Mouse (Mus musculus): ENCODE measurements around the gene Fam102a.

Fam102a gene

DNA sequence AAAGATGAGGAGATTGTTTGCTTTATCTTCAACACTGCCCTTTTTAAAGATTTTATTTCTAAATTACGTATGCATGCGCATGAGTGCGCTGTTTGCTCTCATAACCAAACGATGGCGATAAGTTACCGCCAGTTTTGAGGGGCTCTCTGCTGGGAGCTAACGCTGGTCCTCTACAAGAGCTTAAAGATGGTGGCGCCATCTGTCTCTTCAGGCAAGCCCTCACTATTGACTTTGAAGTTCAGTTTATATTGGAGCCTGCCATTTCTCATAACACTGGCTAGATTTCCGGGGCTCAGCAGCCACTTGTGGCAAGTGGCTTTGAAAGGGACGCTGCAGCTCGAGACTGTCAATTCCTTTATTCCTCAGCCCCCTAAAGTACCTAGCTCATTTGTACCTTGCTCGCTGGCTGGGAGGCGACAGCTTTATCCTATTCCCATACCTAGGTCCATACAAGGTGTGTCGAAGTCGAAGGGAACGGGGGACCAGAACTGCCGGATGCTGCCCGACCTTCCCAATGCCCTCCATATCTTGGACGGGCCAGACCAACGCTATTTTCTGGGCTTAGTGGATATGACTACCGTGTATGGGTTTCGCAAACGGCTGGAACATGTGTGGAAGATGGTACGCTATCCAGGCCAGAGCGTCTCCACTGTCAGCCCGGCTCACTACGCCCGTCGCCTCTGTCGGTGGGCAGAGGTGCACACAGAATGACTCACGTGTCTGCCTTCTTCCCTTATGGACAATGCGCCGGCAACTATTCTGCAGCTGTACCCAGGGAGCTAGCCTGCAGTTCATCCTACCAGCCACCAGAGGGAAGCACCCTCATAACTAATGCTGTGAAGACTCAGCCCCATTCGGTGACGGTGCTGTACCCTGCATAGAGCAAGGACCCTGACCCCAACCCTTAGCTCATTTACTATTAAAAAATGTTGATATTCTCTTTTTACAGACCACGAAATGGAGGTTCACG, 48.0 kb downstream of the Fam102a start:
- peak; percentile 82 for DNase-seq

DNA sequence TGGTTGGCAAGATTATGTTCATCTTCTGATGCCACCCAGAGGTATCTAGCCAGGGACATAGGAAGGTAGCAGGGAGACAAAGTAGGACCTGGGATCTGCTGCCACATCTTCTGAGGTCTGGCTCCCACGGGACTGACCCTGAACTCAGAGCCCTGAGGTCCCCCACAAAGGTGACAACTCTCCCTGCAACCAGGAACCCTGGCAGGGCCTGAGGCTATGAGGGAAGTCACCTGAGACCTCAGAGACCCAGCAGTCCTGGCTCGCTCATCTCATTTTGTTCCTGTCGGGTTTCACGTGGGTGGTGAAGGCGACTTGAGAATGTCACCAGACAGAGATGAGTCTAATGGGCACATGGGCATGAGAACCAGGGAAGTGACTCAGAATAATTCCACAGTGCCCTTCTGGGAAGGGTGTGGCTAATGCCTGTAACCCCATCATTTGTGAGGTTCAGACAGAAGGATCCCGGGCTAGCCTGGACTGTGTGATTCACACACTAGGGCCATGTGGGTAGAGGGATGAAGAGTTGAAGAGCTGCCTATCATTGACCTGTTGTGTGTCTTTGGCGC, 50.1 kb downstream of the Fam102a start:
- no peak for DNase-seq

DNA sequence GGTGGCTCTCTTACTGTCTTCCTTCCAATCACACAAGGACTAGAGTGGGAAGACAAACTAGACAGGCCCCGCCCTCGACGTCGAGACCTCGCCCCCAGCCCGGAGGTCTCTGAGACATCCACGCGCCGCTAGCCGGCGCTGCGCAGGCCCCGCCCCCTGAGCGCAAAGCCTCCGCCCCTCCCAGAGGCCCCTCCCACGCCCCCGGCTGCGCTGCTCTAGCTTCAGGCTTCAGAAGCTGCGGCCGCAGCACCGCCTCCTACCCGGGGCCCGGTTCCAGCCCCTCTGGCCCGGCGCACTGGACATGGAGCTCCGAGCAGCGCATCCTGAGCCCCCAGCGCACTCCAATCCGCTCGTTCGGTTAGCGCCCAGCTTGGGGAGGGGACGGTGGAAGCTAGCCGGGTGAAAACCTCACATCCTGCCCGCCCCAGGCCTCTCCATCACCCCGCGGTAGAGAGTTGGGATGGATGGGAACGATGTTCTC, 51.8 kb downstream of the Fam102a start, which contains the start of gene St6galnac4:
Gene St6galnac4 (plus strand): TSS at position 225 of the 481 bp plus-strand sequence.
- peak; percentile 83 for DNase-seq

DNA sequence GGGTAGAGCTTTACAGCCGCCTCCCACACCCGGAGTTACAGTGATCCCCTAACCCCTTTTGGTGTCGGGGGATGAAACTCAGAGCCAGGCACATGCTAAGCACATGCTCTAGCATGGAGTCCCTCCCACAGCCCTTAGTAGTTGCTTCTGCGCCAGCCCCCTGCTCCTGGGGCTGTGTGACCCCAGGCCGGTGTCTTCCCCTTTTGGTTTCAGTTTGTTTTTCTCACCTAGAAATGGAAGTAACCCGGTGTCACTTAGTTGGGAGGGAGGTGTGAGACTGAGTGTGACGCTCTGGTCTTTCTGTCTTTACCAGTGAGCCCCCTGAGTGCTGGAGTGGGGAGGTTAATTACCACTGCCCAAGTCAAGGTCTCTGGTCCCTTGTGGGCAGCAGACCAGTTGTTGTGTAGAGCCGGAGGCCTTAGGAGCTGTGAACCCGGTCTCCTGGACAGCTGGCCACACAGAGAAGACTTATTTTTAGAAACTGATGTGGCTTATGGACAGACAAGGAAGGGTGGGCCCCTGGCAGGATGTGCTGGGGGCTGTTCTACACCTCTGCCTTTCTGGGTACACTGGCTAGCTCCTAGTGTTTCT, 52.7 kb downstream of the Fam102a start:
- DNase-seq, result no peak

- DNase-seq, result no peak
These were observed 54.2 kb downstream of the Fam102a start for GRCm38 (mm10) chr2:32589213-32589795.

- no peak for DNase-seq
These were observed 55.1 kb downstream of the Fam102a start for GRCm38 (mm10) chr2:32590224-32590623.

- DNase-seq, result no peak
These were observed 56.1 kb downstream of the Fam102a start for GRCm38 (mm10) chr2:32591249-32591648.

DNA sequence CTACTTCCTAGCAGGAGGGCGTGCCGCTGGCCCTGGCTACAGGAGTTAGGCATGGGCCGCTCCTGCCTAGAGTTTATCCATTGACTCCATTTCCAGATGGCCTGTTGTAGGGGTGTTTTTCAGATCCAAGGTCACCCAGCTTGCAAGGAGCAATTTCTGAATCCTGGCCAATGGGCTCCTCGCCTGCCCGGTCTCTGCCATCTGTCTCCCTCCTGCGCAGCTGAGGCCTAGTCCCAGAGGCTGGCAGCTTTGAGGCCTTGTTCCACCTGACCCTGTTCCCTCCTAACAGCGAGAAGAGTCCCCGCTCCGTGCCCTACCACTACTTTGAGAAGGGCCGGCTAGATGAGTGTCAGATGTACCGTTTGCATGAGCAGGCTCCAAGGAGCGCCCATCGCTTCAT, 61.6 kb downstream of the Fam102a start:
- no peak for DNase-seq

- DNase-seq, result no peak
These were observed 62.1 kb downstream of the Fam102a start for GRCm38 (mm10) chr2:32597248-32597647.

DNA sequence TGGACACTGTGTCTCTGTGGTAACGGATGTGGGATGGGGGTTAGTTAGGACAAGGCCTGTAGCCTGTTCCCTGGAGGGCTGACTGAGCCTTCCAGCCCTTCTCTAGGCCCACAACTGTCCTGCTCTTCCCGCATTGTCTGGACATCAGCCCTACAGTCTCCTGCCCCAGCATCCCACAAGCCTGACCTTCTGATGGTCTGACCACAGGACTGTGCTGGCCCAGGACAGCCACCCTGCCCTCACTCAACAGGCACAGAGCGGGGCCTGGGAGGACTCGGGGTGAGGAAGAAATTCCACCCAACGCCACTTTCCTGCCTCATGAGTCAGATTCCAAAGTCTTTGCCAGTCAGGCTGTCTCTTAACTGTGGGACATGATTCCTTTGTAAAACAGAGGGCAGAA, 62.6 kb downstream of the Fam102a start:
- DNase-seq, result no peak

DNA sequence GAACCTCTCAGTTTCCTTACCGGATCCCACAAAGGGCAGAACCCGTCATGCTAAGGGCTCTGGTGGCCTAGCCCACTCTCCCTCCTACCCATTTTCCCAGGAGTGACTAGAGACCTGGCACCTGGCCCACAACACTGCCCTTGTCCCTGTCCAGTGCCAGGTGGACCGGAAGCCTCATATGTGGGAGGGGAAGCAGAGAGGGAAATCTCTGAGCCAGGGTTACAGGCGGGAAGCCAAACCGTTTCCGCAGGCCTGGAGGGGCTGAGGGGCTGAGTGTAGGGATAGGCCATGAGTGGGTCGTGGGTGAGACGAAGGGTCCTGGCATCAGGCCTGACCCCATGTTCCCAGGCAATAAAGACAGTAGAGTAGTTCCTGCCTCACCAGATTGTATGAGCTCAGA, 63.4 kb downstream of the Fam102a start:
- no peak for DNase-seq

- no peak for DNase-seq
These were observed 64.3 kb downstream of the Fam102a start, which contains the start of gene St6galnac6 for GRCm38 (mm10) chr2:32599409-32599808. Gene St6galnac6, plus strand, starts transcription at chr2:32599709.

DNA sequence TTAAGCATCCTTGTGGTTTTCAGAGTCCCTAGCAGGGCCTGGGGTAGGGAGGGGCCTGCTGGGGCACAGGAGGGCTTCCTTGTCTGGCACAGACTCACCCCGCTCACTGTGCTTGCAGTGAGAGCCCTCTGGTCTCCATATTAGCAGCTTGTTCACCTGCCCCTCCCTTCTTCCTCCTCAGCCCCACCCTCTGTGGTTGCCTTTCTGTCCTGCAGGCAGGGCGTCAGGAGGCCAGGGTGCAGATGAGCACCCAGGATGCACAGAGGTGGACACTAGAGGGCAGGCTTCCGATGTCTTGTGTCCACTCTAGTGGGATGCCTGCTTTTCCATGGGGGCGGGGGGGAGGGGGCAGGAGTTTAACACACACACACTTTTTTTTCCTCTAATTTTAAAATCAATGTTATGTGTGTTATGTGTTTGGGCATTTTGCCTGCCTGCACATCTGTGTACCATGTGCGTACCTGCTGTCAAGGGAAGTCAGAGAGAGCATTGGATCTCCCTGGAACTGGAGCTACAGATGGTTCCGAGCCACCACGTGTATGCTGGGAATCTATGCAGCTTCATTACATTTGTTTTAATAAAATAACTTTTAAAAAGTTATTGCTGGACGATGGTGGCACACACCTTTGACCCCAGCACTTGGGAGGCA, 66.4 kb downstream of the Fam102a start:
- DNase-seq, result no peak

GRCm38 (mm10) chr2:32602600-32603054, 67.5 kb downstream of the Fam102a start:
- peak; percentile 94 for DNase-seq

DNA sequence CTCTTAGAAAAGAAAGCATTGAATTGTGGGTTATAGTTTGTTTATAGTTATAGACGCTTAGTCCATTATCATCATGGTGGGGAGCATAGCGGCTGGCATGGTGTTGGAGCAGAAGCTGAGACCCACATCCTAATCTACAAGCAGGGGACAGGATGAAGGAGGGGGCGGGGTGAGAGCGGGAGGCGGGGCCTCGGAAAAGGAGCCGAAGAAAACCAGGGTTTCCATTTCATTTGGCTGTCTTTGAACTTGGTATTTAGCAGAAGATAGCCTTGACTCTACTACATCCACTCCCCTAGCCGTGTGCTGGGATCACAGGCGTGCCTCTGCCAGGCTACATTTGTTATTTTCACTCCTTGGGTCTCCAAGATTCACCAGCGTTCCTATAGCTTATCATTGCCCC, 69.5 kb downstream of the Fam102a start:
- DNase-seq, result no peak

DNA sequence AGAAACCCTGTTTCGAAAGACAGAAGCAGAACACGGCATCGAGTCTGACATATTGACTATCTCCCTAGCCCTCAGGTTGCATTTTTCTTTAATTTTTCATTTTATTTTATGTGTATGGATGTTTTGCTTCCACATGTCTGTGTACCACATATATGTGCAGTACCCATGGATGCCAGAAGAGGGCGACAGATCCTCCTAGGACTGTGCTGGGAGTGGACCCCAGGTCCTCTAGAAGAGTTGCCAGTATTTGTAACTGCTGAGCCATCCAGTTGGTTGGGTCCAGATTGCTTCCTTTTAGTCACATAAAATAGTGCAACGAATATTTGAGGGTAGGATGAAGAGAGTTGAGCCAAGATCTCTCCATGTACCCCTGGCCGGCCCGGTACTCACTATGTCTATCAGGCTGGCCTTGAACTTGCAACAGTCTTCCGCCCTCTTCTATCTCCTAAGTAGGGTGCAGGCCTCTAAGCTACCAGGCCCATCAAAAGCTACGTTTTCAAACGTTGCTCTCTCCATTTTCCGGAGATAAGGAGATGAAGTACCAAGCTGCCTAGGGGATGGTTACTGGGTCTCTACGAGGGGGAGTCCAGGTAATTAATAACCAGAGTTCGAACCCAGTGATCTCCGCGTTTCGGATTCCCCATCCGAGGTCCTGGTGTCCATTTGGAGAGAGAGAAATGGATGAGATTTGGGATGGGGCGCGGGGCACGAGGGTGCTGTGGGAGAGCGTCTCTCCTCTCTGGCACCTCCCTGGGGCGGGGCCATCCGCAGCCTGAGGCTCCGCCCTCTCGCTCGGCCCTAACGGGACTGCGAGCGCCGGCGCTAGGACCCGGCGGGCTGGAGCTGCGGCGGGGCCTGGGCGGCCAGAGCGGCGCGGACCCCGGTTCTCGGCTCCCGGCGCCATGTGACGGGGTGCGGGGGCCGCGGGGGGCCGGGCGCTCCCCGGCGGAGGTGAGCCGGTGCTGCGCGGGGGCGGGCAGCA, 71.3 kb downstream of the Fam102a start:
- peak; percentile 78 for DNase-seq

DNA sequence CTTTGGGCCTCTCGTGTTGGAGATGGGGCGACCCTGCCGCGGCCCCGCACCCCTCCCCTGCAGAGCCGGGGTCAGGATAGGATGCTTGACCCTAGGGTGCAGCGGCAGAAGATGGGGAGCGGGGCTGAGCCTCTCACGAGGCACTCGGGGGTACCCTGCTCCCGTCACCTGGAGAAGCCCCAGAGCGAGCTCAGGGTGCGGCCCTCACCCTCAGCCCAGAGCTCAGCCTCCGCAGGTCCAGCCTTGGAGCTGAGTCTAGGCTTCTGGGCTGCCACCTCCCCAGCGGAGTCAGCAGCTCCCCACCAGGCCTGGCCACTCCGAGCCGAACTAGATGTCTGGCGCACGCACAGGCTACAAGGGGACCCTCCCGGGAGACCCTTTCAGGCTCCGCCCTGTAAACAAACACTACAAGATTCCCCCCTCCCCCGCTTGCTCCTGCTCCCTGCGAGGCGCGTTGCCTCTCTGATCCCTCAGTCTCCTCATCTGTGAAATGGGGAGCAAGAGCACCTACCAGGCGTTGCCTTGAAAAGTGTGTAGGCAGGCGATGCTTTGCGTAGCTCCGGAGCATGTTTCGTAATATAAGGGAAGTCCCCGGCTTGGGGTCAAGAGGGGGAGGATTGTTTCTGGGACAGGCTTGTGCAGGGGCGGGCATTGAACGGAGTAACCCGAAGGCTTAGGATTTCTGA, 72.3 kb downstream of the Fam102a start:
- no peak for DNase-seq

GRCm38 (mm10) chr2:32608141-32608777, 73.1 kb downstream of the Fam102a start:
- DNase-seq, result peak; percentile 62

DNA sequence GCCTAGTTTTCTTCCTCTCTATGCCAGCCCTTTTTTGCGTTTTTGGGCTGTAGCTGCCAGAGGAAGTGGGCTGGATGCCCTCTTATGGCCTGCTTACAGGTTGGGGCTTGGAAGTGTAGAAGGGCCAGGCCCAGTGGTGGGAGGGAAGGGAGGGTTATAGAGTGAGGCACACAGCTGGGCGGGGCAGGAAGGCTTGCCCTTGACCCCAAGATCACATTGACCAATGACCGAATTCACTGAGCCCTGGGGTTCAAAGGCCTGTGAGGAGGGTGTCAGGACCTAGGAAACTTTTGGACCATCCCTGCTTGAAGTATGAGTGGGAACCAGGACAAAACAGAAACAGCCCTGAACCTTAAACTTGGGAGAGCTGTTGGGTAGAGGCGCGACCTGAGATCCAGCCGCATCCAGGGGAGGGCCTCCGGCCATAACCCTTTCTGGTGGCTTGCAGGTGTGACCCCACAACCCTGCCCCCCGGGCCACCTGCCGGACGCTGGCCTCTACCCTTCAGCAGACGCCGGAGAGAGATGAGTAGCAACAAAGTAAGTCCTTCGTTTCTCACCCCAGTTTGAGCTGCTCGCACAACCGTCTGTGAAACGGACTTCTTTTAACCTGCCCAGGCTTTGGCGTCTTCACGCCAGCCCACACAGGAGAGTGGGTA, 73.8 kb downstream of the Fam102a start:
- DNase-seq, result no peak
